Mouse (Mus musculus) hematopoietic multipotent progenitor cell, adult 10-12 weeks (in vitro differentiated cells): ENCODE measurements around the gene Soga1. TPM values are rescaled to one million over a fixed set of nuclear protein-coding genes. Genes with fewer than 3 reads are reported as not detected.

ENCODE experiments used
- polyA plus RNA-seq: library from polyadenylated mRNA; stranded (reverse); fragments of >175 nt; gene quantifications from 2 replicates; pipeline ENCODE4 v1.2.3, GENCODE M21; 2012; ENCODE audit warnings: low replicate concordance

Gene Soga1
- polyA plus RNA-seq = 4.9 and 12.2 TPM in 2 replicates

GRCm38 (mm10) chr2:157078793-157079700 is at the start of gene Soga1:
Gene Soga1 (minus strand): TSS chr2:157079254.

GRCm38 (mm10) chr2:157086796-157087195 is 7.7 kb upstream of the Soga1 start, which contains the start of gene Tldc2:
Gene Tldc2 (plus strand): TSS chr2:157087055.

GRCm38 (mm10) chr2:157006511-157007233 is 72.4 kb downstream of the Soga1 start, which contains the start of gene Dsn1:
Gene Dsn1 (minus strand): TSS chr2:157007154.

GRCm38 (mm10) chr2:156991470-156992319 is 87.4 kb downstream of the Soga1 start, which contains the start of gene Ndrg3:
Gene Ndrg3 (minus strand): TSS chr2:156992056.

Other genes starting within 250 kb of the Soga1 start
- gene Tgif2, start 239.2 kb downstream of the Soga1 start, polyA plus RNA-seq = 21.4 and 24.7 TPM in 2 replicates
- 1.2 and 1.7 TPM in 2 replicates for gene 4930518I15Rik, start 221.3 kb downstream of the Soga1 start, polyA plus RNA-seq
- 34.4 and 42.2 TPM in 2 replicates for gene Rab5if, start 216.1 kb downstream of the Soga1 start, polyA plus RNA-seq
- gene Sla2, start 192.1 kb downstream of the Soga1 start, polyA plus RNA-seq = 9.1 and 17.6 TPM in 2 replicates
- 3.8 and 7.1 TPM in 2 replicates for gene Ndrg3, start 87.2 kb downstream of the Soga1 start, polyA plus RNA-seq
- 0.98 and 1.1 TPM in 2 replicates for gene Dsn1, start 72.1 kb downstream of the Soga1 start, polyA plus RNA-seq
- gene Tldc2, start 7.8 kb upstream of the Soga1 start, polyA plus RNA-seq = not detected in 2 replicates
- gene Samhd1, start 56.0 kb upstream of the Soga1 start, polyA plus RNA-seq = 57.8 and 146 TPM in 2 replicates
- gene Rbl1, start 125.3 kb upstream of the Soga1 start, polyA plus RNA-seq = 4.4 and 5.2 TPM in 2 replicates
- gene Rpn2, start 199.8 kb upstream of the Soga1 start, polyA plus RNA-seq = 41.9 and 62.9 TPM in 2 replicates
- gene Mroh8, start 200.3 kb upstream of the Soga1 start, polyA plus RNA-seq = 0.28 and 0.33 TPM in 2 replicates